Mouse (Mus musculus): ENCODE measurements around the gene Fyn. TPM values are rescaled to one million over a fixed set of nuclear protein-coding genes. Genes with fewer than 3 reads are reported as not detected.

The Fyn gene
- polyA plus RNA-seq, 1 experiment from 2014 or later: 20.2 TPM

DNA sequence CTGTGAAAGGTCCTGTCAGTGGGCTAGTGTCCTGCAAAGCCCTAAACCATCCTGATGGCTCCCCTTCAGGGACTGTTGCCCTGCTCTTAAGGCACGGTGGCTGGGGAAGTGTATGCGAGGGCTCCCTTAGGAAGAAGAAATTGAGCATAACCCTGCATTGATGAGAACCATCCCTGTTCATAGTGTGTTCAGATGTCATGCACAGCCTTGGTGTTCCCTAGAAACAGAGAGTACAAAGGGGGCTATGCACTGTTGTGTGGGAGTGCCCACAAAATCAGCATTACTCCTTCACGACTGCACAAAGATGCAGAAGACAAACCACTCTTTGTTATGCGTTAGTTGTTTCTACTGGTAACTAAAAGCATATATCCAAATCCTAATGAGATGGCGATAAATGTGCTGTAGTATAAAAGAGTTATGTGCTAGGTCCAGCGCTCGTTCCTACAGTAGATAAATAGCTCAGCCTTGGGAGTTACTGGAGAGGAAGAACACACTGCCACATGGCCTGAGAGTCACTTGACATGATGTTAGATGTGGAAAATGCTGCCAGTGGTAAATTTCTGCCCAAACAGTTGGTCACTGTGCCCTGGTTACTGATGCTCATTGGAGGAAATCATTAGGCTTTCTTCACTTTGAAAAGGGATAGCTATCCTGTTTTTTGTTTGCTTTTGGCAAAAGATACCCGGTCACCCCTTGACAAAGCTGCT is 83.4 kb downstream of the Fyn start:
- H3K9ac ChIP-seq (ENCODE audit: low read length): no peak overlapping the region
- H3K27ac ChIP-seq (ENCODE audit: low read length): no peak overlapping the region
- no peak overlapping the region for H3K4me2 ChIP-seq (ENCODE audit: low read depth, low read length)
- ATAC-seq (ENCODE audit: insufficient read depth, low FRiP score): no peak
- no peaks in the 10 kb centered on the region for H3K27me3 ChIP-seq (ENCODE audit: control insufficient read depth, insufficient read depth, low read length)
- H3K9me3 ChIP-seq (replicated peaks; ENCODE audit: control insufficient read depth, low read length): no peaks in the 10 kb centered on the region
- H3K4me3 ChIP-seq (replicated peaks; ENCODE audit: low read length): no peak overlapping the region
- H3K4me1 ChIP-seq (ENCODE audit: control insufficient read depth, insufficient read depth, low read length): peaks cover 7% of the 10 kb centered on the region; the same call in 1 of the 2 replicates
- 78% methylated on average over 8 of the region's 8 CpGs for WGBS
- no peaks in the 10 kb centered on the region for H3K36me3 ChIP-seq (ENCODE audit: control insufficient read depth, insufficient read depth, low read length)

DNA sequence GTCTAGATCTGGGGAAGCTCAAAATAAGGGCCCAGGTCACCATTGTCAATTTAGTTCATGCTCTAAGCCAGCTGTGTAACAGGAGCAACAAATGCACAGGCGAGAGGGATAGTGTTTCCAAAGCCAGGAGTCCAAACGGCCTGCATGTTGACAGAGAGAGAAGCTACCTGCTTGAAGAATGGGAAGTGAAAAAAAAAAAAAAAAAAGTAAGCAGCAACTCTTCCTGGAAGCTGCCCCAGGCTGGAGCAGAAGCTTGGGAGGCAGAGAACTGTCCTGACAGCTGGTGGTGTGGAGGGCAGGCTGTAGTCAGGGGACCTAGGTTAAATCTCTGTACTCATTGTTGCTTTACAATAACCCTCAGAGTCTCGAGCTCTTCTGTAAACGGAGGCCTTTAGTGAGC is 86.7 kb downstream of the Fyn start:
- Histone ChIP-seq H3K9me3 (replicated peaks; ENCODE audit: control insufficient read depth, low read length) (no peaks in the 10 kb centered on the region), H3K36me3 (ENCODE audit: control insufficient read depth, insufficient read depth, low read length) (no peaks in the 10 kb centered on the region), H3K27me3 (ENCODE audit: control insufficient read depth, insufficient read depth, low read length) (no peaks in the 10 kb centered on the region), H3K4me3 (replicated peaks; ENCODE audit: low read length) (no peak overlapping the region), H3K27ac (ENCODE audit: low read length) (no peak overlapping the region), H3K4me2 (ENCODE audit: low read depth, low read length) (no peak overlapping the region), H3K4me1 (ENCODE audit: control insufficient read depth, insufficient read depth, low read length) (peaks cover 20% of the 10 kb centered on the region), H3K9ac (ENCODE audit: low read length) (no peak overlapping the region)
- no peak for ATAC-seq (ENCODE audit: insufficient read depth, low FRiP score)
- 55% methylated on average over 4 of the region's 4 CpGs for WGBS

DNA sequence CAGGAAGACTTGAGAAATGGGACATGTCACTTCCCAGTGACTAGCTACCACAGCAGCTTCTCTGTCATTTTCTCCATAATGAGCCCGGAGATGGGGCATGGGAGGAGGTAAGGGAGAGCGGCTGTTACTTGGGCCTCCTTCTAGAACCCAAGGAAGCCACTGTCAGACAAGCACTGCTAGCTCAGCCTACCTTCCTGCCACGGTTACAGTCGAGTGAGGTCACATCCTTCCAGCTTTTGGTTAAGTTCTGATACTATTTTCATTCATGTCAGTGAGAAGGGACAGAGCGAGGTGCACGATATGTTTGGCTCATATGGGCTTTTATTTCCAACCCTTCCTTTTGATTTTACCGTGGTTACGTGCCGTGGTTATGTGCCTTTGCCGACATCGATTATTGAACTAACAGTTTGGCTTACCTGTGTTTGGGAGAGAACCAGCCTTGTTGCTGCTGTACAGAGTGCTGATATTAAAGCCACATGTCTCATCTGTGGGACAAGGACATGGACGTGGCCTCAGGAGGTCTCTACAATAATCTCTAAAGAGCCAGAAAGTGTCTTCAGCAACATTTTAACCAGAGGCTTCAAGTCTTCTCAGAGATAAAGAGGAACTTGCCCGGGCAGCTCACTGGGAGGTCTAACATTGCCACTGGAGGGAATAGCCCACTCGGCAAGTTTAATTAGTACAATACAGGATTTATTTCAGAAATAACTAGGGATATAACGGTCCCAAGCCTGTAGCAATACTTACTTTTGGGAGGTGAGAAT is 87.4 kb downstream of the Fyn start:
- Histone ChIP-seq H3K4me1 (ENCODE audit: control insufficient read depth, insufficient read depth, low read length) (peaks cover 21% of the 10 kb centered on the region), H3K4me3 (replicated peaks; ENCODE audit: low read length) (no peak overlapping the region), H3K27me3 (ENCODE audit: control insufficient read depth, insufficient read depth, low read length) (no peaks in the 10 kb centered on the region), H3K36me3 (ENCODE audit: control insufficient read depth, insufficient read depth, low read length) (no peaks in the 10 kb centered on the region), H3K27ac (ENCODE audit: low read length) (no peak overlapping the region), H3K9ac (ENCODE audit: low read length) (no peak overlapping the region), H3K9me3 (replicated peaks; ENCODE audit: control insufficient read depth, low read length) (no peaks in the 10 kb centered on the region), H3K4me2 (ENCODE audit: low read depth, low read length) (no peak overlapping the region)
- ATAC-seq (ENCODE audit: insufficient read depth, low FRiP score): no peak
- WGBS: 81% methylated on average over 15 of the region's 15 CpGs

DNA sequence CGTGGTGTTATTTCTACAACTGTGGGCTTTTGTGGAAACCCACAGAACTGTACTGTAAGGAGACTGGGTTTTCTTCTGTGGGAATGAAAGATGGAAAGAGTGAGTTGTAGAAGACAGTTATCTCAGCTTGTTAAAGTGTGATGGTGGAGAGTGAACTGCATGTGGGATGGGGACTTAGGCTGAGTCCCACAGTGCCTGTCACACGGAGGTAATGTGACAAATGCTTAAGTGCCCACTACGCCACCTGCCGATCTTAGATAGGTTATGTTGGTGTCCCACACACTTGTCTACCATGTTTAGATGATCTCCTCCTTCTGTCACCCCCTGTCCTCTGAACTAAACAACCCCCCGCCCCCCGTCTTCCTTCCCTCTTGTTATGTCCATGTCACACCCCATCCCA is 88.1 kb downstream of the Fyn start:
- no peak overlapping the region for H3K27ac ChIP-seq (ENCODE audit: low read length)
- no peaks in the 10 kb centered on the region for H3K36me3 ChIP-seq (ENCODE audit: control insufficient read depth, insufficient read depth, low read length)
- no peaks in the 10 kb centered on the region for H3K9me3 ChIP-seq (replicated peaks; ENCODE audit: control insufficient read depth, low read length)
- no peak for ATAC-seq (ENCODE audit: insufficient read depth, low FRiP score)
- WGBS: 88% methylated on average over 6 of the region's 6 CpGs
- H3K4me1 ChIP-seq (ENCODE audit: control insufficient read depth, insufficient read depth, low read length): peaks cover 21% of the 10 kb centered on the region
- no peak overlapping the region for H3K9ac ChIP-seq (ENCODE audit: low read length)
- H3K27me3 ChIP-seq (ENCODE audit: control insufficient read depth, insufficient read depth, low read length): no peaks in the 10 kb centered on the region
- no peak overlapping the region for H3K4me2 ChIP-seq (ENCODE audit: low read depth, low read length)
- no peak overlapping the region for H3K4me3 ChIP-seq (replicated peaks; ENCODE audit: low read length)

DNA sequence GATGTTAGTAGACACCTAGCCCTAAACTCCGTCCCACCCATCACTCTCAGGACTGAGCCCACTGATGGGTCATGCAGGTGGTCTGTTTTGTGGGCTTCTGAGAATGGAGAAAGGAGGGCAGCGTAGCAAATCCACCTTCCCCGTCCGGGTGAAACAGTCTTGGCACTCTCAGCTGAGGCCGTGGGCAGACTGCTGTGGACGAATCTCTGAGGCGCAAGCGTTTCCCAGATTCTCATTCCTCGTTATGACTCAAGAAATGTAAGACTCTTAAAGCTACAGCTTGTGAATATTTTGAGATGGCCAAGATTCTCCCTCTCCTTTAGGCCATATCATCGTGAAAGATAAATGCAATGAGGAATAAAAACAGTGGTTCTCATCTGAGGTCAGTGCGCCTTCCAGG is 88.6 kb downstream of the Fyn start:
- H3K4me3 ChIP-seq (replicated peaks; ENCODE audit: low read length): no peak overlapping the region
- WGBS: 87% methylated on average over 11 of the region's 11 CpGs
- no peaks in the 10 kb centered on the region for H3K9me3 ChIP-seq (replicated peaks; ENCODE audit: control insufficient read depth, low read length)
- ATAC-seq (ENCODE audit: insufficient read depth, low FRiP score): no peak
- H3K27ac ChIP-seq (ENCODE audit: low read length): no peak overlapping the region
- H3K9ac ChIP-seq (ENCODE audit: low read length): no peak overlapping the region
- H3K27me3 ChIP-seq (ENCODE audit: control insufficient read depth, insufficient read depth, low read length): no peaks in the 10 kb centered on the region
- no peak overlapping the region for H3K4me2 ChIP-seq (ENCODE audit: low read depth, low read length)
- H3K36me3 ChIP-seq (ENCODE audit: control insufficient read depth, insufficient read depth, low read length): no peaks in the 10 kb centered on the region
- peaks cover 21% of the 10 kb centered on the region for H3K4me1 ChIP-seq (ENCODE audit: control insufficient read depth, insufficient read depth, low read length)

DNA sequence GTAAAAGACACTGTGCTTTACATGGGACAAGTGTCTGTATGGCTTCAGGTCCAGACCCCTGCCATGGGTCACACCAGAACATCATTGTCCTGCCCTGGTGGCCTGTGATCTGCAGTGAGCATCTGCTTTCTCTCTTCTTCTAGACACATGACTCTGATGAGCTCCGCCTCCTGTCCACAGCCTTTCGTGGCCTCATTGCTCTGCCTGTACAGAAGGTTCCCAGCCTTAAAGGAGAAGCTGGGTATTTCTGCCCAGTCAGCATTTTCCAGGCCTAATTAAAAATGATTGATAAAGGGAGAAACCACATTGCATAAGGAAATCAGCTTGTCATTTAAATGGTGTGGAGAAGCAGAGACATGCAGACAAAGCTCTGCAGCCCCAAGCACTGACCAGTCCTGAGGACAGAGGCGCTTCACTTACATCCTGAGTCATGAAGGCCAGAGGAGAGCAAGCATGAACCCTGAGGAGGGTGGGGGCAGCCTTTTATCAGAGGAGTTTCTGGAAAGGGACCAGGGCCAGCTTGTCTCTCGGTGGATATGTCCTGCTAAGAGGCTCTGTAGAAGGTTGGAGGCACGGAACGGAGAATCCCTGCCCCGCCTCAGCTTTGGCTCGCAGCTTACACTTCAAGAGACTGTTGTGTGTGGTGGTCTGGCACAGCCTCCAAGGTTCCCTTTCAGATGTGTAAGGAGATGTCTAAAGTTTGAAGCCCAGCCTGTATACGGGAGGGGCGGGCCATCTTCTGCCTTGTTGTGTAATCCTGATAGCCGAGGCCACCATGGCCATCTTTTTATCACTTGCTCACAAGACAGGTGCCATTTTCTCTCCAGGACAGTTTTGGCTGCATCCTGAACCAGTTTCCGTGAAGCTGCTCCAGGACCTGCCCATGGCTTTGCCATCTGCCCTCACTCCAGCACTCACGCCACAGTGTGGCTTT is 90.4 kb downstream of the Fyn start:
- Histone ChIP-seq H3K4me2 (ENCODE audit: low read depth, low read length) (no peak overlapping the region), H3K36me3 (ENCODE audit: control insufficient read depth, insufficient read depth, low read length) (no peaks in the 10 kb centered on the region), H3K4me3 (replicated peaks; ENCODE audit: low read length) (no peak overlapping the region), H3K4me1 (ENCODE audit: control insufficient read depth, insufficient read depth, low read length) (peaks cover 25% of the 10 kb centered on the region), H3K9ac (ENCODE audit: low read length) (no peak overlapping the region), H3K27me3 (ENCODE audit: control insufficient read depth, insufficient read depth, low read length) (no peaks in the 10 kb centered on the region), H3K9me3 (replicated peaks; ENCODE audit: control insufficient read depth, low read length) (no peaks in the 10 kb centered on the region), H3K27ac (ENCODE audit: low read length) (no peak overlapping the region)
- peak; percentile 52; the same call in 1 of the 2 replicates for ATAC-seq (ENCODE audit: insufficient read depth, low FRiP score)
- WGBS: 57% methylated on average over 13 of the region's 13 CpGs

DNA sequence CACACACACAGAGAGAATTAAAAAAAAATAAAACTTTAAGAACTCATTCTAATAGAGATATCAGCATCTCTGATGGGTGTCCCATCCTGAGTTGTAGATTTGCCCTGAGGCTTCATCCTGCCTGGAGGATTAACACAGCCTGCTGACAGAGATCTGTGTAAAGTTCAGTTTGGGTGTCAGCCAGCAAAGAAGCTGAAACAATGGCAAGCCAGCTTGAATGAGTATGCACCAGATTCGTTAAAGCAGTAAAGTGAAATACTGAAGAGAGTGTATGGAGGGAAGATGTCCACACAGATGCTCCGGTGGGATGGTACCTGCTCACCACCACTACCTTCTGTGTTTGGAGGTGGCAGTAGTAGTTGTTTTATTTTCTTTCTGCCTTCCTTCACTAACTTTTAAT is 92.0 kb downstream of the Fyn start:
- no peaks in the 10 kb centered on the region for H3K9me3 ChIP-seq (replicated peaks; ENCODE audit: control insufficient read depth, low read length)
- 66% methylated on average over 2 of the region's 2 CpGs for WGBS
- no peak overlapping the region for H3K4me3 ChIP-seq (replicated peaks; ENCODE audit: low read length)
- no peaks in the 10 kb centered on the region for H3K36me3 ChIP-seq (ENCODE audit: control insufficient read depth, insufficient read depth, low read length)
- ATAC-seq (ENCODE audit: insufficient read depth, low FRiP score): no peak
- no peaks in the 10 kb centered on the region for H3K27me3 ChIP-seq (ENCODE audit: control insufficient read depth, insufficient read depth, low read length)
- H3K9ac ChIP-seq (ENCODE audit: low read length): no peak overlapping the region
- H3K27ac ChIP-seq (ENCODE audit: low read length): no peak overlapping the region
- H3K4me2 ChIP-seq (ENCODE audit: low read depth, low read length): no peak overlapping the region
- peaks cover 25% of the 10 kb centered on the region for H3K4me1 ChIP-seq (ENCODE audit: control insufficient read depth, insufficient read depth, low read length)

DNA sequence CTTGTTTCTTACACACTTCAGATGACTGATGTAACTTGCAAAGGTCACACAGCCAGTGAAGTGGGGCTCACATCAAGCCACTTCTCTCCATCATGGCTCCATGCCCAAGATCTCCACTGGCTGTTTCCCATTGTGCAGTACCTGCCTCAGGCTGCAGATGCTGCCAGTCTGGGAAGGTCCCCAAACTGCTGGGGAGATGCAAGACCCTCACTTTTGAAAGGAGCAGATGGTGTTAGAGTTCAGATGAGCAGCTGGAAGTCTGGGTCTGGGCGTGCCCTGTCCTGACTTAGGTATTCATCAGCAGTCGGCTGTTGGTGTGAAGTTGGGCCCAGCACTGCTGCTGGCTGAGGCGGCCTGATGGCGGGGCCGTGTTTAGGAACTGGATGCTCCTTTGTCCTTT is 93.3 kb downstream of the Fyn start:
- no peak overlapping the region for H3K27ac ChIP-seq (ENCODE audit: low read length)
- WGBS: 64% methylated on average over 5 of the region's 5 CpGs
- H3K36me3 ChIP-seq (ENCODE audit: control insufficient read depth, insufficient read depth, low read length): no peaks in the 10 kb centered on the region
- no peak overlapping the region for H3K9ac ChIP-seq (ENCODE audit: low read length)
- H3K9me3 ChIP-seq (replicated peaks; ENCODE audit: control insufficient read depth, low read length): no peaks in the 10 kb centered on the region
- no peak for ATAC-seq (ENCODE audit: insufficient read depth, low FRiP score)
- H3K4me3 ChIP-seq (replicated peaks; ENCODE audit: low read length): no peak overlapping the region
- no peaks in the 10 kb centered on the region for H3K27me3 ChIP-seq (ENCODE audit: control insufficient read depth, insufficient read depth, low read length)
- H3K4me2 ChIP-seq (ENCODE audit: low read depth, low read length): no peak overlapping the region
- H3K4me1 ChIP-seq (ENCODE audit: control insufficient read depth, insufficient read depth, low read length): peaks cover 26% of the 10 kb centered on the region
